Mouse (Mus musculus): ENCODE results near the gene Lin52. TPM values are rescaled to one million over a fixed set of nuclear protein-coding genes. Genes with fewer than 3 reads are reported as not detected.
"Not testable (repeated sequence)": the region's sequence is repeated elsewhere in the genome, so short reads cannot be mapped to it uniquely, and the experiment has no call there.

Gene Lin52
- polyA plus RNA-seq, 1 experiment from 2014 or later, result 19.6 TPM

GRCm38 (mm10) chr12:84523728-84524127, 72.5 kb downstream of the Lin52 start:
- whole genome bisulfite sequencing, result 20% methylated on average over 3 of the region's 3 CpGs
- no peak overlapping the region for H3K4me2 ChIP-seq

DNA sequence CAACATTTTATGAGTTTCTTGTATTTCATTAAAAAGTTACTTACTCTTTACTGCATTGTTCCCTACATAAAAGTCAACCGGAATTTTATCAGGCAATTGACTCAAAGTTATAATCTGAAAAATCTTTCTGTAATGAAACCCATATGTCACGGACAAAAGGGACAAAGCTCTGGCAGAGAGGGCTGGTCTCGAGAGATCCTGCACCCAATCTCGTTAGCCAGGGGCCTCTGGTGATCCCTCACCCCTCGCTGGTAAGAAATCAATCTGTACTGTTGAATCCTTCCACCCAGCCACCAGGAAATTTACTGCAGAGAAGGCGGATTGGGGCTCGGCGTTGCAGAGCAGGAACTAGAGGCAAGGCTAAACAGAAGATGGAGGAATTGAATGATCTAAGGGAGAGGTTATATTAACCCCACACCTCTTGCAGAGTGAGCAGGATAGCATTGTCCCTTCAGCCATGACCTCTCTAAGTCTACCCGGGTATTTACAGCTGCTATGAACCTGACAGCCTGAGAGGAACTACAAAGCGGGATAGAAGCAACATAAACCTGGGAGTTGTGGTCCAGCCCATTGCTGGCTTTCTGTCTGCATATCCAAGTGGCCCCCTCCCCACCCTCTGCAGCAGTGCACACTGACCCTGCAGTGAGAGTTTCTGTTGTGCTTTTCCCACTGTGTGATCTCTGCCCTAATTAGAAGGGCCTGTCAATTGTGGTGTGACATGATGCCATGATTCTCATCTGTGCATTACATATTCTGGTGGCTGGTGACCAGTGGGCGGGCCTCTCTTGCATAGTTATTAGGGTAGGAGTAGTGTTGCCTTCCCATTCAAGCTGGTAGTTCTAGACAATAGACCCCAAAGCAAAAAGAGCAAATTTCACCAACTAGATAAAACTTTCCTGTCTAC, 73.2 kb downstream of the Lin52 start:
- H3K36me3 ChIP-seq, result no peaks in the 10 kb centered on the region
- H3K27ac ChIP-seq, result peak overlapping the region; percentile 61; the same call in 1 of the 2 replicates
- no peak overlapping the region for H3K4me3 ChIP-seq
- 29% methylated on average over 11 of the region's 11 CpGs for WGBS
- H3K4me2 ChIP-seq, result no peak overlapping the region
- peaks cover 17% of the 10 kb centered on the region; the same call in 1 of the 2 replicates for H3K4me1 ChIP-seq
- no peaks in the 10 kb centered on the region for H3K27me3 ChIP-seq
- ATAC-seq (ENCODE audit: insufficient number of reproducible peaks, low FRiP score, low TSS enrichment, low read depth), result no peak
- no peak overlapping the region for H3K9ac ChIP-seq
- H3K9me3 ChIP-seq, result no peaks in the 10 kb centered on the region

More at GRCm38 (mm10) chr12:84523728-84524127, 72.5 kb downstream of the Lin52 start:
- no peak for ATAC-seq (ENCODE audit: insufficient number of reproducible peaks, low FRiP score, low TSS enrichment, low read depth)
- Histone ChIP-seq H3K27ac (0 out of 2 replicates have a peak overlapping the region, but pooled peaks have one; percentile 61), H3K9ac (no peak overlapping the region), H3K9me3 (no peaks in the 10 kb centered on the region), H3K4me1 (peaks cover 17% of the 10 kb centered on the region; the same call in 1 of the 2 replicates), H3K36me3 (no peaks in the 10 kb centered on the region), H3K27me3 (no peaks in the 10 kb centered on the region), H3K4me3 (no peak overlapping the region)

- Histone ChIP-seq H3K4me3 (no peak overlapping the region), H3K9me3 (no peaks in the 10 kb centered on the region), H3K9ac (no peak overlapping the region), H3K36me3 (no peaks in the 10 kb centered on the region), H3K4me2 (no peak overlapping the region), H3K4me1 (peaks cover 17% of the 10 kb centered on the region; the same call in 1 of the 2 replicates), H3K27ac (no peak overlapping the region), H3K27me3 (no peaks in the 10 kb centered on the region)
- no peak for ATAC-seq (ENCODE audit: insufficient number of reproducible peaks, low FRiP score, low TSS enrichment, low read depth)
- WGBS, result 85% methylated on average over 12 of the region's 12 CpGs
Measured at GRCm38 (mm10) chr12:84525422-84525821, 74.2 kb downstream of the Lin52 start.

- no peak for ATAC-seq (ENCODE audit: insufficient number of reproducible peaks, low FRiP score, low TSS enrichment, low read depth)
- Histone ChIP-seq H3K4me1 (0 out of 2 replicates have a peak, but pooled peaks cover 3% of the 10 kb centered on the region), H3K4me3 (no peak overlapping the region), H3K9ac (no peak overlapping the region), H3K9me3 (no peaks in the 10 kb centered on the region), H3K4me2 (no peak overlapping the region), H3K27ac (no peak overlapping the region), H3K36me3 (peaks cover 2% of the 10 kb centered on the region; the same call in 1 of the 2 replicates), H3K27me3 (no peaks in the 10 kb centered on the region)
- WGBS, result 80% methylated on average over 5 of the region's 5 CpGs
Measured at GRCm38 (mm10) chr12:84530426-84530825, 79.2 kb downstream of the Lin52 start.

DNA sequence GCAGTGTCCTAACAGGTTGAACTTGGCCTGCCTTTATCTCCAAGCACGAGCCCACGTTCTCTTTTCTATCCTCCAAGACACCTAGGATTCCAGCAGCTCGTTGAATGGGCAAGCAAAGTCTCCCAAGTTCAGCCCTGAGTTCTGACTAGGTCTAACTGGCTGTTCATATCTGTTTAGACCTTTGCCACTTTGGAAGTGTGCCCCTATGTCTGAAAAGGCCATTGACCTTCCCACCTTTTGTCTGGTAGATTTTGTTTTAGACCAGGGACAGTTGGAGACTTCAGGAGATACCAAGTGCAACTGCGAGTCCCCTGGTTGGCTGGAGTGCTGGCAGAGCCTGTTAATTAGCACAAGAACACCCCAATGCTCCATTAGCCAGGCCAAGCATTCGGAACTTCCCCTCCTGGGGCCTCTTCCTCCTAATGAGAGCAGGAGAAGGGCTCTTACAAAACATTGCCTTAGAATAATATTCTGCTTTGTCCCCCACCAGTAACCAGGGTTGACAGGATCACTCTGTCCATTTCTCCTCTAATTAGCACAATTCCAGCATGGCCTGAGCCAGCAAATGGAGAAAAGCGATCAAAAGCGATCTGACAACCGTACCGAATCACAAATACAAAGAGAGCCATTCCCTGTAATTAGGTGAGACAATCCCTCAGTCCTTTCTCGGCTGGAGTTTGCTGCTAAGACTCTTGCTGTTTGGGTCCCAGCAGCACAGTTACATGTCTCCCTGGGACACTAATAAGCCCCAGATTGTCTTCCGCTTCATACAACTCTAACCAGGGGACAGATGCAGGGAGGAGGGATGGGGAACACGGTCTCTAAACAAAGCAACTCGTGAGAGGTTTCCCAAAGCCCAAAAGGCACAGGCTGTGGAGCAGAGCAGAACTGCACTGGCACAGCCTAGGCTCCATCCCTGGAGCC, 80.9 kb downstream of the Lin52 start:
- 61% methylated on average over 13 of the region's 13 CpGs for WGBS
- H3K9me3 ChIP-seq, result no peaks in the 10 kb centered on the region
- no peaks in the 10 kb centered on the region for H3K27me3 ChIP-seq
- peaks cover 2% of the 10 kb centered on the region; the same call in 1 of the 2 replicates for H3K36me3 ChIP-seq
- H3K4me2 ChIP-seq, result no peak overlapping the region
- no peaks in the 10 kb centered on the region for H3K4me1 ChIP-seq
- ATAC-seq (ENCODE audit: insufficient number of reproducible peaks, low FRiP score, low TSS enrichment, low read depth), result no peak
- H3K4me3 ChIP-seq, result no peak overlapping the region
- no peak overlapping the region for H3K9ac ChIP-seq
- no peak overlapping the region for H3K27ac ChIP-seq

GRCm38 (mm10) chr12:84532830-84533199, 81.6 kb downstream of the Lin52 start:
- no peaks in the 10 kb centered on the region for H3K4me1 ChIP-seq
- no peaks in the 10 kb centered on the region for H3K27me3 ChIP-seq
- H3K9ac ChIP-seq, result no peak overlapping the region
- no peak overlapping the region for H3K4me2 ChIP-seq
- no peak overlapping the region for H3K27ac ChIP-seq
- no peaks in the 10 kb centered on the region for H3K9me3 ChIP-seq
- ATAC-seq (ENCODE audit: insufficient number of reproducible peaks, low FRiP score, low TSS enrichment, low read depth), result no peak
- 83% methylated on average over 8 of the region's 8 CpGs for WGBS
- no peak overlapping the region for H3K4me3 ChIP-seq
- H3K36me3 ChIP-seq, result peaks cover 2% of the 10 kb centered on the region; the same call in 1 of the 2 replicates

DNA sequence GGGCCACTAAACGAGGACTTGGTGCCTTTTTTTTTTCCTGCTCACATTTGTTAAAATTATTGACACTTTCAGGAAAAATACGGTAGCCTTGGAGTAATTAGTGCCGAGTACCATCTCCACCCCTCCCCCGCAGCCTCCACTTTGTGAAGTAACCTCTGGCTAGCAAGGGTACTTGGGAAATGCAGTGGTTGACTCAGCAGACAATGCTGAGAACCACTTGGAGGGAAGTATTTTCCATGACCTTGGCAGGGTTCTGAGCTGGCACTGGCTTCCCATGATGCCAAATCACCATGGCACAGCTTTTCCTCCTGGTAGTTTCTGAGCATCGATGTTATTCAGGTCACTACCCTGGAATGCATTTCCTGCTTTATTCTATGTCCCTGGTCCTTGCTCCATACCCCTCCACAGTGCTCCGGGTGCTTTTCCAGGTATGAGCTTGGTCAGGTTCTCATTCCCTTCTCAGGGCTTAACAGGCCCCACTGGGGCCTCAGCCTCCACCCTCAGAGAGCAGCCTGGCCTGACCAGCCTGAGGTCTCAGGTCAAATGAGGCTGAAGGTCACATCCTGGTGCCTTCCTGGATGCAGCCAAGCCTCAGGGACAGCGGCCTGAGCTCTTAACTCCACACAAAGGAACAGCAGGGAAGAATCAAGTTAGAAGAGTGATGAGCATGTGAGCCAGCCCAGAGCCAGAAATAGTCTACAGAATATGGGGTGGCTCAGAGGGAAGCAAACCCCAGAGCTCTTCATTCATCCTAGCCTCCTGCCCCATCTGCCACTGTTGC, 82.7 kb downstream of the Lin52 start:
- Histone ChIP-seq H3K9me3 (no peaks in the 10 kb centered on the region), H3K9ac (no peak overlapping the region), H3K4me2 (no peak overlapping the region), H3K27ac (no peak overlapping the region), H3K4me1 (no peaks in the 10 kb centered on the region), H3K36me3 (peaks cover 2% of the 10 kb centered on the region; the same call in 1 of the 2 replicates), H3K27me3 (no peaks in the 10 kb centered on the region), H3K4me3 (no peak overlapping the region)
- WGBS, result 76% methylated on average over 7 of the region's 7 CpGs
- no peak for ATAC-seq (ENCODE audit: insufficient number of reproducible peaks, low FRiP score, low TSS enrichment, low read depth)

DNA sequence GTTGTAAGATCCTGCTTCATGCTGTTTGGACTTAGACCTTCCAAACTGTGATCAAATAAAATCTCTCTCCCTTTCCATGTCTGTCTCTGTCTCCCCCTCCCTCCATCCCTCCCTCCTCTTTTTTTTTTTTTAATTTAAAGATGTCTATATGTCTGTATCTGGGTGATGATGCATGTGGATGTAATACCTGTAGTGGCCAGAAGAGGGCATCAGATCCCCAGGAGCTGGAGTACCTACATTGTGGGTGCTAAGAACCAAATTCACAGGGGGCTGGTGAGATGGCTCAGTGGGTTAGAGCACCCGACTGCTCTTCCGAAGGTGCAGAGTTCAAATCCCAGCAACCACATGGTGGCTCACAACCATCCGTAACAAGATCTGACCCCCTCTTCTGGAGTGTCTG, 88.3 kb downstream of the Lin52 start:
- ATAC-seq (ENCODE audit: insufficient number of reproducible peaks, low FRiP score, low TSS enrichment, low read depth), result not testable (repeated sequence)

DNA sequence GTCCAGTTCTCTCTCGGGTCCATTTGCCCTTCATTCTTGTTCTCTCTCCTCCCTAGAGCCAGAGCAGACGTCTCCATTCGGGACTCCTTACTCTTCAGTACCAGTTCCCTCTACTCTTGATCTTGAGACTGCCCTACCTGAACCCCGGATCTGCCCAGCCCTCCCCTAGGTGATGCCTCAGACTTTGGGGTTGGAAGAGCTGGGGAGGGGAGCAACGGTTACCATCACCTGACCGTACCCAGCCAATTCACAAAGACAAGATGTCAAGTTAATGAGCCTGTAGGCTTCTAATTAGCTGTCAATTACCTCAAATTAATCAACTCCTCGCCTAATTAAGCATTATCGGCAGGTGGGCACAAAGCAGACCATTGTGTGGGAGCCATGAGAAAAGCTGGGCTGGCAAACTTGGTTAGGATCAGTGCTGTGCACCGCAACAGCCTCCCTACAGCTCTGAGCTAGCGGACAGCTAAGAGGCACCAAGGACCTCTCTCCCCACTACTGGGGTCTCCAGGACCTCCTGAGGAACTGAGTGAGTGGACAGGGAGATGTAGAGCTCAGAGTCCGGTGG, 90.3 kb downstream of the Lin52 start:
- H3K4me3 ChIP-seq, result no peak overlapping the region
- H3K9ac ChIP-seq, result no peak overlapping the region
- no peak for ATAC-seq (ENCODE audit: insufficient number of reproducible peaks, low FRiP score, low TSS enrichment, low read depth)
- WGBS, result 81% methylated on average over 11 of the region's 11 CpGs
- H3K9me3 ChIP-seq, result no peaks in the 10 kb centered on the region
- no peaks in the 10 kb centered on the region for H3K4me1 ChIP-seq
- no peak overlapping the region for H3K27ac ChIP-seq
- H3K4me2 ChIP-seq, result no peak overlapping the region
- H3K36me3 ChIP-seq, result no peaks in the 10 kb centered on the region
- no peaks in the 10 kb centered on the region for H3K27me3 ChIP-seq

More for the DNA sequence above, 88.3 kb downstream of the Lin52 start:
- not testable (repeated sequence) for H3K4me3 ChIP-seq, H3K9me3 ChIP-seq, H3K36me3 ChIP-seq, H3K4me2 ChIP-seq, H3K9ac ChIP-seq, H3K4me1 ChIP-seq, H3K27ac ChIP-seq, H3K27me3 ChIP-seq
- 88% methylated on average over 3 of the region's 3 CpGs for WGBS

- Histone ChIP-seq H3K4me3 (no peak overlapping the region), H3K4me1 (no peaks in the 10 kb centered on the region), H3K27ac (no peak overlapping the region), H3K36me3 (no peaks in the 10 kb centered on the region), H3K4me2 (no peak overlapping the region), H3K27me3 (no peaks in the 10 kb centered on the region), H3K9me3 (no peaks in the 10 kb centered on the region), H3K9ac (no peak overlapping the region)
- 7% methylated on average over 12 of the region's 12 CpGs for WGBS
- no peak for ATAC-seq (ENCODE audit: insufficient number of reproducible peaks, low FRiP score, low TSS enrichment, low read depth)
Measured at GRCm38 (mm10) chr12:84546028-84546427, 94.8 kb downstream of the Lin52 start.

DNA sequence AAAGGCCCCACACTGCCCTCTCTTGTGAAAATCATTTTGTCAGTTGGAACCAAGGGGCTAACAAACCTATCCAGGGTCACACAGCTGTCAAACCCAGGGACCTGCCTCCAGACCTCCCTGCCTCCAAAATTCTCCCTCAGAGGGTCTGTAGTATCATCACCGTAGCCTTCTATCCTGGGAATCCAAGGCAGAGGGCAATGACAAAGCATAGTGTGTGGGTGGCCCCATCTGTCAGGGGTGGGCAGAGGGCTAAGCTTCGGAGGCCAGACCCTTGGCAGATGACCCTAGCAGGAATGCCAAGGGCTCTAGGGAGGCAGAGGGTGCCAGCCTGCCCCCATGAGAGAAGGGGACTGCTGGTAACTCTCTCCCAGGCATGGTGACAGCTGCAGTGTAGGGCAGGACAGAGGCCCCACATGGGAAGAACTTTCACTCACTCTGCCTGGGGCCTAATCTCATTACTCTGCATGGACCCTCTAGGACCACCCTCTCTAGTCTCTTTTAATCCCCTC, 95.4 kb downstream of the Lin52 start:
- no peak overlapping the region for H3K9ac ChIP-seq

More for the DNA sequence above, 95.4 kb downstream of the Lin52 start:
- no peak overlapping the region for H3K4me2 ChIP-seq
- WGBS, result 66% methylated on average over 2 of the region's 2 CpGs
- no peaks in the 10 kb centered on the region for H3K36me3 ChIP-seq
- H3K27ac ChIP-seq, result no peak overlapping the region
- H3K4me3 ChIP-seq, result no peak overlapping the region
- H3K4me1 ChIP-seq, result no peaks in the 10 kb centered on the region
- H3K27me3 ChIP-seq, result no peaks in the 10 kb centered on the region
- ATAC-seq (ENCODE audit: insufficient number of reproducible peaks, low FRiP score, low TSS enrichment, low read depth), result no peak
- no peaks in the 10 kb centered on the region for H3K9me3 ChIP-seq
